Mouse (Mus musculus): ENCODE results near the gene Zfr.
"Not testable (repeated sequence)": the region's sequence is repeated elsewhere in the genome, so short reads cannot be mapped to it uniquely, and the experiment has no call there.

The Zfr gene

GRCm38 (mm10) chr15:12216119-12216518, 98.5 kb downstream of the Zfr start:
- DNase-seq (ENCODE audit: low spot score in 2 of 2) = no peak

DNA sequence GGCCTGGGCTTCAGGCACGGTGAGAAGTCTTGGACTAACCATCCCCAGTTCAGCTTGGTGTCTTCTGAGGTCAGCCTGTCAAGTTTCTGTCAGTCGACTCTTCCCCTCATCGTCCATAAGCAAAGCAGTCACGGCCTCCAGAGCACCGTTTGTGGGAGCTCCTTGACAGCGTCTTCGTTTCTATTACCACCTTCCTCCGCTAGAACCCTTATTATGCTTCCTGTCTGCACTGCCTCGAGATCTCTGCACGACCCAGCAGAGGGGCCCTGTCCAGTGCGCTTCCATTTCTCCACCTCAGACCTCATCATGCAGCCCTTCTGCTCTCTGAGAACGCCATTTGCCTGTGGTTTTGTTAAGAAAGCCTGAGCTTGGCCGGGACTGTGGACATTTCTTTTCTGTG, 99.2 kb downstream of the Zfr start:
- DNase-seq (ENCODE audit: low spot score in 2 of 2) = no peak

GRCm38 (mm10) chr15:12217332-12217731, 99.7 kb downstream of the Zfr start:
- not testable (repeated sequence) for DNase-seq (ENCODE audit: low spot score in 2 of 2)

DNA sequence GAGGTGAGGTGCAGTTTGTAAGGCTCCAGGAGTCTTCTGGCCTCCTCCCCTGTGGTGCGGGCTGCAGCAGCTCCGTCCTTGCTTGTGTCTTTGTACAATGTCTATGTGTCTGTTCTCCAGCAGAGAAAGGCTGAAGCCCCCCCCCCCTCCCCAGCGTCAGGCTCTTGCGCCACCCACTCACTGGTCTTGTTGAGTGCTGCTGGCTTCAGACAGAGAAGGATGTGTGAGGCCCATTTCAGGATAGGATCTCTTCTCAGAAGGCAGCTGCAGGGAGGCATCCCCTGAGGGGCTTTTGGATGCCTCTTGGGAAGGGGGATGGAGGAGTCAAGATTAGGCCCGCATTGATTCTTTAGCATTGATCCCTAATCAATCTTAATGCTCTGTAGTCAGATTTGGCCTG, 100.2 kb downstream of the Zfr start:
- DNase-seq (ENCODE audit: low spot score in 2 of 2) = no peak

DNA sequence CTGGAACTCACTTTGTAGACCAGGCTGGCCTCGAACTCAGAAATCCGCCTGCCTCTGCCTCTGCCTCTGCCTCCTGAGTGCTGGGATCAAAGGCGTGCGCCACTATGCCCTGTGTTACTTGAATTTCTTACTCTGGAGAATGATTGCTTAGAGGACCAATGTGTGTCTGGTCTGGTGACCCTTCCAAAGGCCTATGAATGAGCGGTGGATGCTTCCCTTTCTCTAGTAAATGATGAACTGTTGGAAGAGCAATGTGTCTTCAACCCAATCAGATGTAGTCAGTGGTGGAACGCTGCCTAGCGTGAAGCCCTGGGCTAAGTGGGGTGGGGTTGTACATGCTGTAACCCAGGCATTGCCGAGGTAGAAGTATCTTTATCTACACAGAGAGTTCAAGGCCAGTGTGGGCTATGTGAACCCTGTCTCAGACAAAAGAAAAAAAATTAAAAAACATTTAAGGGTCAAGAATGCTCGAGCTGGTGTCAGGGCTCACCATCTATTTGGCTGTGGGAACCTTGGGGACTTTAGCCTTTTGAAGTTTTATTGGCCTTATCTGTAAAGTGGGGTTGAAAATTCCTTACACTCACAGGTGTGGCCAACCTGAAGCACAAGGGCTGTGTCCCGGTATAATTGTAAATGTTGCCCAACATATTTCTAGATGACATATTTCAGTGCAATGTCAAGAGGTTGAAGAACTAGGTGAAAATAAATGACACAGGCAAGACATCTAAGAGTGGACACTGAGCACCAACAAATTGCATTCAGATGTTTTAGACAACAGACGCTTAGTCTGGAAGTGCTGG, 101.2 kb downstream of the Zfr start:
- no peak for DNase-seq (ENCODE audit: low spot score in 2 of 2)

DNA sequence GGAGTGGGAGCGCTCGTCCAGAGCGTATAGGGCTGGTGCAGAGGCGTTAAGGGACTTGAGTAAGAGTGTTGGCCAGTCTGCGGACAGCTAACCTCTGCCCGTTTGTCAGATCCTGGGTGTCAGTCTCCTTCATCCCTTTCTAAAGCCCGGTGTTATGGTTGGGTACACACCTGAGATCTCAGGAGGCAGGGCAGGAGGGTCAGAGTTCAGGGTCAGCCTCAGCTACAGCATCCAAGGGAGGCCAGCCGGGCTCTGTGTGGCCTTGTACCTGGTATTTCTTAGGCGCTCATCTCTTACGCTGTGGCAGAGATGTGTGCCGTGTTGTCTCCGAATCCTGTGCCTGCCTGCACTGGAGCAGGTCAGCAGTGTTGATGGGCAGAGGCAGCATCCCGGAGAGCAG, 103.5 kb downstream of the Zfr start:
- no peak for DNase-seq (ENCODE audit: low spot score in 2 of 2)

- no peak for DNase-seq (ENCODE audit: low spot score in 2 of 2)
Observed at GRCm38 (mm10) chr15:12222564-12223302, 105.1 kb downstream of the Zfr start.

- DNase-seq (ENCODE audit: low spot score in 2 of 2) = no peak
Observed at GRCm38 (mm10) chr15:12223393-12223792, 105.8 kb downstream of the Zfr start.

GRCm38 (mm10) chr15:12224239-12224638, 106.6 kb downstream of the Zfr start:
- DNase-seq (ENCODE audit: low spot score in 2 of 2) = no peak

DNA sequence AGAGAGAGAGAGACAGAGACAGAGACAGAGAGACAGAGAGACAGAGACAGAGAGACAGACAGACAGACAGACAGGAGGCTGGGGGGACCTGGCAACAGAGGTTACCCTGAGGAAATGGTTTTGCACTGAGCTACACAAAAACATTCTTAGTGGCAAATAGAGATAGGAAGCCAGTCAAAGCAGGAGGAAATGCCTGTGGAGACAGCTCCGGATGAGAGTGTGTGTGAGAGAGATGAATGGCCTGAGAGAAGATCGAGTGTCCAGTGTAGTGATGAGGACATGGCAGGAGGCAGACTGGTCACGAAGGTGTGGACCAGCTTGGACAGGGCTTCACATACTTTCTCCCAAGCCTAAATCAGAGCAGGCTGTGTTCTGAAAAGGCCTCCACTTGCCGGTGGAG, 107.4 kb downstream of the Zfr start:
- no peak for DNase-seq (ENCODE audit: low spot score in 2 of 2)

- no peak for DNase-seq (ENCODE audit: low spot score in 2 of 2)
Observed at GRCm38 (mm10) chr15:12226908-12227307, 109.3 kb downstream of the Zfr start.

GRCm38 (mm10) chr15:12227355-12227754, 109.7 kb downstream of the Zfr start:
- no peak for DNase-seq (ENCODE audit: low spot score in 2 of 2)

DNA sequence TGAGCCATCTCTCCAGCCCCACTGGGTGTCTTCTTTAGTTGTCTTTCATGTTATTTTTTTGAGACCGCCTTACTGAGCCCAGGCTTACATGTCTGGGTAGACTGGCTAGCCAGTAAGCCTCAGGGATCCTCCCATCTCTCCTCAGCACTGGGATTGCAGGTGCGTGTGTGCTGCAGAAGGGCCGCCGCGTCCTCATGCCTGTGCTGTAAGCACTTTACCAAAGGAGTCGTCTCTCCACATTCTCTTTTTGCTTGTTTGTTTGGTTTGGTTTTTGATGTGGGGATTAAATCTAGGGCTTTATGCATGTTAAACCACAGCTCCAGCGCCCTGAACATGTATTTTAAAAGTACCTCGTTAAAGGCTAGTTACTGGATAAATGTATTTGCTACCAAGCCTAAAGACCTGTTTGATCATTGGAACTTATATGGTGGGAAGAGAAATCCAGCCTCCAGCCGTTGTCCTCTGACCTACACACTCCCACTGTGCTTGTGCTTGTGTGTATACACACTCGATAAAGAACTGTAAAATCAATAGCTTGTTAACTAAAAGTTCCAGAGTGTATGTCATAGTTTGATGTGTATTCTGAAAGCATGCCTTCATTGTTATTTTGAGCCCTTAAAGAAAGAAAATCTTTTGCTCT, 112.1 kb downstream of the Zfr start:
- DNase-seq (ENCODE audit: low spot score in 2 of 2) = no peak

- DNase-seq (ENCODE audit: low spot score in 2 of 2) = no peak
Observed at GRCm38 (mm10) chr15:12230243-12230935, 112.8 kb downstream of the Zfr start.

- DNase-seq (ENCODE audit: low spot score in 2 of 2) = no peak
Observed at GRCm38 (mm10) chr15:12231462-12231861, 113.8 kb downstream of the Zfr start.

DNA sequence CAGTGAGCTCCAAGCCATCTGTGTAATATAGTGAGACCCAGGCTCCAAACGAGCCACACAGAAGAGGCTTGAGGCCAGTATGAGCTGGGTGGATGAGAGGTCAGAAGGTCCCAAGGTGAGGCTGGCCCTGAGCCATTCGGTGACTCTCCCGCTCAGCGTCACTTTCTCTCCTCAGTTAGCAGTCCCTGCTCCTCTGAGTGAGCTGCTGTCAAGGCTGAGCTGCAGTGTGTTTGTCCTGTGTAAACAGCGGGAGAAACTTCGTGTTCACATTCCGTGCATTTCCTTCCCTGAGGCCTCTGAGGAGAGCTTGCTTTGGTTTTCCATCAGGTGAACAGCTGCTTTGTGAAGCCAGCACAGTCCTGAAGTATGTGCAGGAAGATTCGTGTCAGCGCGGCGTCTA, 114.8 kb downstream of the Zfr start:
- DNase-seq (ENCODE audit: low spot score in 2 of 2) = no peak

- DNase-seq (ENCODE audit: low spot score in 2 of 2) = no peak
Observed at GRCm38 (mm10) chr15:12233021-12233420, 115.4 kb downstream of the Zfr start.

Measured in frontal cortex, postnatal 36 days (tissue).